In the genomic region with DNA sequence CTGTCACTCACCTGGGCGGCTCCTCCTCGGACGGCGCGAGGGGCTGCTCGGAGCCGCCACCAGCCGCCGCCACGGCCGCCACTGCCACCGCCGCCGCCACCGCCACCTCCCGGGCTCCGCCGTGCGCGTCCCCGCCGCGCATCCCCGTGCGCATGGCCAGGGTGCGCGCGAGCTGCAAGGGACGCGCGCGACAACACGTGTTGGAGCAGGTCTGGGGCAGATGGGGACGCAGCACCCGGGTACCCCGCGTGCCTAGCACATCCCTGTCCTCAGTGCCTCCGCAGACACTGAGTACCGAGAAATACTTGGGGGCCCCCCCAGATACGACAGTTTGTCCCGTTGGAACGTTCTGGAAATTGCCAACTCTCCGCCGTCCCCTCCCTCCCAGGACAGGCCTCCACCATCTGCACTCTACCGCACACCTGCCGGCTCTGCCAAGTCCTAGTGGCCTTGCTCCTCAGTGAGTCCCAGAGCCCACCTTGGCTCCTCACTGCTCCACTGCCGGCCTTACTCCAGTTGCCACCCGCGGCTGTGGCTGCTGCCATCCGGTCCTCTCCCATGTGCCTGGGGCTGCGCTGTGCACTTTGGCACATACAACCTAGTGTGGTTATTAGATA, we compare ENCODE assay signal across 8 mouse cellular contexts. TPM values are rescaled to one million over a fixed set of nuclear protein-coding genes. Genes with fewer than 3 reads are reported as not detected.
DNase-seq lines count a peak whose midpoint lies in the region; ATAC-seq and TF ChIP-seq lines count a peak whose summit lies in the region.

A gene (minus strand): TSS at position 109 of the 617 bp plus-strand sequence.

- H3K27me3 ChIP-seq in lung, embryonic 14.5 days (ENCODE audit: insufficient read depth, low read length) = peaks cover 43% of the 10 kb centered on the region
- peaks cover 45% of the 10 kb centered on the region for H3K27me3 ChIP-seq in neural tube, embryonic 12.5 days (replicated peaks)

- 4% methylated on average over 48 of the region's 51 CpGs for WGBS in lung, embryonic 14.5 days
- WGBS in lung, adult 2 months = 5% methylated on average over 46 of the region's 51 CpGs
- WGBS in neural tube, embryonic 12.5 days = 4% methylated on average over 51 of the region's 51 CpGs

- no peak within 1 kb of the TSS for H3K27ac ChIP-seq in lung, embryonic 14.5 days (ENCODE audit: low read depth)
- H3K27ac ChIP-seq in left cerebral cortex, adult 2 months = peak within 1 kb of the TSS; percentile 84
- H3K27ac ChIP-seq in neural tube, embryonic 12.5 days = no peak within 1 kb of the TSS

- H3K9me3 ChIP-seq in lung, embryonic 14.5 days (ENCODE audit: low read depth, low read length) = no peaks in the 10 kb centered on the region
- no peaks in the 10 kb centered on the region for H3K9me3 ChIP-seq in neural tube, embryonic 12.5 days

- intact Hi-C loops in left cerebral cortex, adult 2 months (cut with DNase I) = no loop called here

- peak; percentile 26 for DNase-seq in lung, embryonic 14.5 days
- no peak for DNase-seq in lung, adult 2 months
- peak; percentile 77 for DNase-seq in cerebellum, adult 8-10 months
- no peak for DNase-seq in gastrocnemius, postnatal 25 days
- DNase-seq in left cerebral cortex, adult 2 months (ENCODE audit: extremely low spot score in 1 of 2, low spot score in 2 of 2) = peak; percentile 71 to 74
- no peak for DNase-seq in thymus, postnatal 36 days

- H3K4me2 ChIP-seq in lung, embryonic 14.5 days = peak within 1 kb of the TSS; percentile 69
- peak within 1 kb of the TSS; percentile 75 for H3K4me2 ChIP-seq in neural tube, embryonic 12.5 days (replicated peaks)

- no peak for ATAC-seq in lung, embryonic 14.5 days (ENCODE audit: insufficient read depth)
- no peak for ATAC-seq in neural tube, embryonic 12.5 days (ENCODE audit: low FRiP score, low read depth)
- ATAC-seq in inflammation-experienced regulatory T-cells, adult 6 months = no peak

- TF ChIP-seq CTCF in lung, embryonic 14.5 days (IDR thresholded peaks at IDR 0.05; ENCODE audit: low read depth) = no peak
- TF ChIP-seq CTCF in lung, adult 2 months (IDR thresholded peaks at IDR 0.05; ENCODE audit: insufficient read depth, low read length) = no peak
- TF ChIP-seq CTCF in left cerebral cortex, adult 2 months (IDR thresholded peaks at IDR 0.05) = no peak

- no peaks in the 10 kb centered on the region for H3K36me3 ChIP-seq in lung, embryonic 14.5 days (ENCODE audit: insufficient read depth)
- H3K36me3 ChIP-seq in neural tube, embryonic 12.5 days = no peaks in the 10 kb centered on the region

- H3K4me1 ChIP-seq in lung, embryonic 14.5 days (ENCODE audit: insufficient read depth) = no peaks in the 10 kb centered on the region
- H3K4me1 ChIP-seq in lung, adult 2 months (ENCODE audit: control insufficient read depth, insufficient read depth, low read length) = no peaks in the 10 kb centered on the region
- H3K4me1 ChIP-seq in neural tube, embryonic 12.5 days = peaks cover 11% of the 10 kb centered on the region

- H3K4me3 ChIP-seq in lung, embryonic 14.5 days (ENCODE audit: low read depth, low read length) = peak within 1 kb of the TSS; percentile 41
- H3K4me3 ChIP-seq in lung, adult 2 months (replicated peaks; ENCODE audit: extremely low read depth, low read depth, low read length) = no peak within 1 kb of the TSS
- peak within 1 kb of the TSS; percentile 60 for H3K4me3 ChIP-seq in left cerebral cortex, adult 2 months
- peak within 1 kb of the TSS; percentile 38 for H3K4me3 ChIP-seq in neural tube, embryonic 12.5 days

- no peak for TF ChIP-seq POLR2A in lung, adult 2 months (IDR thresholded peaks at IDR 0.05; ENCODE audit: borderline replicate concordance, extremely low read depth, low read depth, low read length)

- peak within 1 kb of the TSS; percentile 47 for H3K9ac ChIP-seq in lung, embryonic 14.5 days
- H3K9ac ChIP-seq in neural tube, embryonic 12.5 days = peak within 1 kb of the TSS; percentile 53

RNA-seq across cellular contexts. Expression of the gene that starts here (rescaled TPM):
- 0.05 and 0.17 TPM in 2 replicates for polyA plus RNA-seq in lung, embryonic 14.5 days (2014; fragmentation: Nextera tagmentation; extraction: Ambion mirVana)
- 0.10 and 0.31 TPM in 2 replicates for polyA plus RNA-seq in lung, adult 2 months (2012; rRNA removed)
- total RNA-seq in gastrocnemius, postnatal 25 days (2021) = 10 to 100 TPM; 13.3 to 15.5 TPM
- 10 to 100 TPM; 38.3 to 42.8 TPM for total RNA-seq in left cerebral cortex, adult 2 months (2021)
- polyA plus RNA-seq in neural tube, embryonic 12.5 days (2016; fragmentation: Nextera tagmentation; extraction: Ambion mirVana) = 0.65 and 1.3 TPM in 2 replicates
- not detected for polyA plus RNA-seq in inflammation-experienced regulatory T-cells, adult 6 months (2017; shearing (Covaris generic))

Comparison
In these comparisons a context has a peak if more than half of its experiments do, and no peak if none do; other contexts are left out.
1. Peak in DNase-seq, H3K4me3 ChIP-seq, H3K9ac ChIP-seq and H3K4me2 ChIP-seq in lung, embryonic 14.5 days; RNA of the gene not detected or under 1 TPM.
2. DNase-seq: peak in cerebellum, adult 8-10 months (single experiment) and left cerebral cortex, adult 2 months (2 of 2); none in lung, adult 2 months (single experiment), gastrocnemius, postnatal 25 days (single experiment) and thymus, postnatal 36 days (0 of 2).